Mouse (Mus musculus): ENCODE data around the gene Pomgnt2.

- TF ChIP-seq GATA1 (IDR thresholded peaks at IDR 0.05; ENCODE audit: borderline replicate concordance, low read length) = no peak
- no peak for TF ChIP-seq FLI1 (IDR thresholded peaks at IDR 0.05; ENCODE audit: low read length)
Measured at GRCm38 (mm10) chr9:122038631-122039030, 41.7 kb upstream of the Pomgnt2 start.

Data from megakaryocyte, embryonic 14.5 days (primary cell).